Mouse (Mus musculus): ENCODE data around the gene Atf5. TPM values are rescaled to one million over a fixed set of nuclear protein-coding genes. Genes with fewer than 3 reads are reported as not detected.

The Atf5 gene
- polyA plus RNA-seq, 1 experiment from 2014 or later: 5.4 TPM

GRCm38 (mm10) chr7:44790066-44790465 is 26.4 kb downstream of the Atf5 start:
- no peak for ATAC-seq
- Histone ChIP-seq H3K9ac (replicated peaks) (no peak overlapping the region), H3K9me3 (0 out of 2 replicates have a peak, but pooled peaks cover 6% of the 10 kb centered on the region), H3K27ac (no peak overlapping the region), H3K4me1 (replicated peaks) (no peaks in the 10 kb centered on the region), H3K27me3 (no peaks in the 10 kb centered on the region), H3K4me2 (replicated peaks) (no peak overlapping the region), H3K36me3 (no peaks in the 10 kb centered on the region), H3K4me3 (replicated peaks) (no peak overlapping the region)
- 66% methylated on average over 4 of the region's 4 CpGs for WGBS

GRCm38 (mm10) chr7:44789531-44789930 is 26.9 kb downstream of the Atf5 start:
- H3K9me3 ChIP-seq: 0 out of 2 replicates have a peak, but pooled peaks cover 6% of the 10 kb centered on the region
- H3K4me2 ChIP-seq (replicated peaks): no peak overlapping the region
- H3K27me3 ChIP-seq: no peaks in the 10 kb centered on the region
- H3K27ac ChIP-seq: no peak overlapping the region
- no peak overlapping the region for H3K9ac ChIP-seq (replicated peaks)
- H3K36me3 ChIP-seq: no peaks in the 10 kb centered on the region
- H3K4me3 ChIP-seq (replicated peaks): no peak overlapping the region
- 80% methylated on average over 3 of the region's 3 CpGs for WGBS
- no peaks in the 10 kb centered on the region for H3K4me1 ChIP-seq (replicated peaks)
- no peak for ATAC-seq

GRCm38 (mm10) chr7:44780101-44780500 is 36.4 kb downstream of the Atf5 start:
- Histone ChIP-seq H3K4me1 (replicated peaks) (no peaks in the 10 kb centered on the region), H3K36me3 (peaks cover 28% of the 10 kb centered on the region), H3K27ac (no peak overlapping the region), H3K9me3 (no peaks in the 10 kb centered on the region), H3K4me2 (replicated peaks) (no peak overlapping the region), H3K4me3 (replicated peaks) (no peak overlapping the region), H3K27me3 (no peaks in the 10 kb centered on the region), H3K9ac (replicated peaks) (no peak overlapping the region)
- ATAC-seq: no peak
- 91% methylated on average over 8 of the region's 8 CpGs for WGBS

GRCm38 (mm10) chr7:44776849-44777498 is 39.5 kb downstream of the Atf5 start:
- H3K9ac ChIP-seq (replicated peaks): no peak overlapping the region
- no peak overlapping the region for H3K27ac ChIP-seq
- ATAC-seq: no peak
- no peaks in the 10 kb centered on the region for H3K27me3 ChIP-seq
- no peak overlapping the region for H3K4me2 ChIP-seq (replicated peaks)
- H3K4me1 ChIP-seq (replicated peaks): no peaks in the 10 kb centered on the region
- H3K4me3 ChIP-seq (replicated peaks): no peak overlapping the region
- no peaks in the 10 kb centered on the region for H3K9me3 ChIP-seq
- peaks cover 55% of the 10 kb centered on the region for H3K36me3 ChIP-seq
- 93% methylated on average over 9 of the region's 9 CpGs for WGBS

- Histone ChIP-seq H3K9ac (replicated peaks) (no peak overlapping the region), H3K4me1 (replicated peaks) (no peaks in the 10 kb centered on the region), H3K9me3 (no peaks in the 10 kb centered on the region), H3K4me3 (replicated peaks) (no peak overlapping the region), H3K4me2 (replicated peaks) (no peak overlapping the region), H3K36me3 (peaks cover 88% of the 10 kb centered on the region), H3K27ac (no peak overlapping the region), H3K27me3 (no peaks in the 10 kb centered on the region)
- ATAC-seq: no peak
- 89% methylated on average over 8 of the region's 8 CpGs for WGBS
Measured at GRCm38 (mm10) chr7:44772591-44773204, 43.8 kb downstream of the Atf5 start.

DNA sequence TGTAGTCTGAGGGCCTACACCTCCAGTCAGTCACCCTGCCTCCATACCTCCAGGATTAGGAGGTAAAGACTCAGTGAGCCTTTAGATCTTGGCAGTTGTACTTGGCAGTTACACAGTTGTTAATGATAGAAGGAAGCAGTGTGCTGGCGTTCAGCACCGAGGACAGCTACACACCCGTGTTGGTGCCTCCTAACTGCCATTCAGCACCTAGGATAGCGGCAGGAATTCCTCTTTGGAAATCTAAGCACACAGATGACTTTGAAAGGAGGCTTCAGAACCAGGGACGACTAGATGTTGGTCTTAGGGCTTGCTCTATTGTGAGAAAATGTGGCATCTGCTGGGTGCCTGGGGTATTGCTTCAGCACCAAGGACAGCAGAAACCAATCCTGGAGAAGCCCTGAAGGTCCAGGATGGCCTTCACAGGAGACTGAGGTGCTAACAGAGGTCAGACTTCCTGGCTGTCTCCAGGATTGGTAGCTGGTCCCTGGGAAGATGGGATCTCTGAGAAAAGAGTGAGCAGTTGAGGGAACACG is 46.3 kb downstream of the Atf5 start:
- Histone ChIP-seq H3K27ac (no peak overlapping the region), H3K4me3 (replicated peaks) (no peak overlapping the region), H3K9ac (replicated peaks) (no peak overlapping the region; the same call in 1 of the 2 replicates), H3K9me3 (no peaks in the 10 kb centered on the region), H3K27me3 (no peaks in the 10 kb centered on the region), H3K36me3 (peaks cover 93% of the 10 kb centered on the region), H3K4me1 (replicated peaks) (no peaks in the 10 kb centered on the region), H3K4me2 (replicated peaks) (no peak overlapping the region)
- 20% methylated on average over 6 of the region's 6 CpGs for WGBS
- ATAC-seq: no peak

DNA sequence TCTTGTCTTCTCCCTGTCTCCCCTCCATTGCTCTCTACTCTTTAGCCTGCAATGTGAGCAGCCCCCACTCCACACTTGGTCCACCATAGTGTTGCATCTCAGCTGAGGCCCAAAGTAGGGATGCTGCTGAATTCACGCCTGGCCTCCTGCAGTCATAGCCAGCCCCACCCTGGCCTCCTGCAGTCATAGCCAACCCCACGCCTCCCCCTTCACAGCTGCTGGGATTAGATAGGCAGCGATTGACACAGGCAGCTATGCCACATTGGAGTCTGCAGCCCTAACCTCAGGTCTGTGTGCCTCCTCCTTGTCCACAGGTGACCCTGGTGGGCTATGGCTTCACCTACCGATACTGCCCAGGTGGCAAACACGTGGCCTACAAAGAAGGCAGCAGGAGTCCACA is 48.3 kb downstream of the Atf5 start:
- Histone ChIP-seq H3K9ac (replicated peaks) (no peak overlapping the region), H3K4me2 (replicated peaks) (no peak overlapping the region), H3K4me3 (replicated peaks) (no peak overlapping the region), H3K4me1 (replicated peaks) (no peaks in the 10 kb centered on the region), H3K9me3 (no peaks in the 10 kb centered on the region), H3K27me3 (no peaks in the 10 kb centered on the region), H3K27ac (no peak overlapping the region), H3K36me3 (peaks cover 93% of the 10 kb centered on the region)
- ATAC-seq: no peak
- 86% methylated on average over 5 of the region's 5 CpGs for WGBS

MicroRNAs within 50 kb of the gene (microRNA counts, 519-probe panel; counts per million panel counts)
- 110 counts per million, percentile 56 among the panel's probes with 10 or more counts for microRNA mmu-miR-707

Small RNA genes within 50 kb of the gene (microRNA-seq; reads per million reads assigned to microRNA genes)
- gene Mir707: not detected

Other genes starting within 250 kb of the Atf5 start
- 0.64 and 1.3 TPM in 2 replicates for gene Napsa, start 244.3 kb downstream of the Atf5 start, polyA plus RNA-seq (2015; fragmentation: Nextera tagmentation; extraction: Ambion mirVana)
- gene Kcnc3, start 226.0 kb downstream of the Atf5 start, polyA plus RNA-seq (2015; fragmentation: Nextera tagmentation; extraction: Ambion mirVana): 3.7 and 4.4 TPM in 2 replicates
- 0.84 and 1.2 TPM in 2 replicates for gene Myh14, start 145.8 kb downstream of the Atf5 start, polyA plus RNA-seq (2015; fragmentation: Nextera tagmentation; extraction: Ambion mirVana)
- gene Izumo2, start 107.9 kb downstream of the Atf5 start, polyA plus RNA-seq (2015; fragmentation: Nextera tagmentation; extraction: Ambion mirVana): not detected in 2 replicates
- gene Vrk3, start 68.2 kb downstream of the Atf5 start, polyA plus RNA-seq (2015; fragmentation: Nextera tagmentation; extraction: Ambion mirVana): 33.9 and 35.2 TPM in 2 replicates
- gene Zfp473, start 65.6 kb downstream of the Atf5 start, polyA plus RNA-seq (2015; fragmentation: Nextera tagmentation; extraction: Ambion mirVana): 1.2 and 1.4 TPM in 2 replicates
- 55.7 and 61.3 TPM in 2 replicates for gene Nup62, start 570 bp downstream of the Atf5 start, polyA plus RNA-seq (2015; fragmentation: Nextera tagmentation; extraction: Ambion mirVana)
- gene Il4i1, start 271 bp downstream of the Atf5 start, polyA plus RNA-seq (2015; fragmentation: Nextera tagmentation; extraction: Ambion mirVana): 2.0 and 2.1 TPM in 2 replicates
- 78.9 and 88.2 TPM in 2 replicates for gene Akt1s1, start 32.3 kb upstream of the Atf5 start, polyA plus RNA-seq (2015; fragmentation: Nextera tagmentation; extraction: Ambion mirVana)
- 109 and 110 TPM in 2 replicates for gene Tbc1d17, start 32.4 kb upstream of the Atf5 start, polyA plus RNA-seq (2015; fragmentation: Nextera tagmentation; extraction: Ambion mirVana)
- gene Pnkp, start 40.5 kb upstream of the Atf5 start, polyA plus RNA-seq (2015; fragmentation: Nextera tagmentation; extraction: Ambion mirVana): 32.3 and 38.5 TPM in 2 replicates
- 524 and 584 TPM in 2 replicates for gene Ptov1, start 53.1 kb upstream of the Atf5 start, polyA plus RNA-seq (2015; fragmentation: Nextera tagmentation; extraction: Ambion mirVana)
- gene Med25, start 76.1 kb upstream of the Atf5 start, polyA plus RNA-seq (2015; fragmentation: Nextera tagmentation; extraction: Ambion mirVana): 151 and 162 TPM in 2 replicates
- gene Fuz, start 79.4 kb upstream of the Atf5 start, polyA plus RNA-seq (2015; fragmentation: Nextera tagmentation; extraction: Ambion mirVana): 24.2 and 26.9 TPM in 2 replicates
- 98.1 and 98.6 TPM in 2 replicates for gene Ap2a1, start 112.8 kb upstream of the Atf5 start, polyA plus RNA-seq (2015; fragmentation: Nextera tagmentation; extraction: Ambion mirVana)
- 0.17 TPM in 1 of 2 replicates, not detected in the other for gene Tsks, start 126.5 kb upstream of the Atf5 start, polyA plus RNA-seq (2015; fragmentation: Nextera tagmentation; extraction: Ambion mirVana)
- gene Cpt1c, start 158.2 kb upstream of the Atf5 start, polyA plus RNA-seq (2015; fragmentation: Nextera tagmentation; extraction: Ambion mirVana): 47.0 and 56.0 TPM in 2 replicates
- 784 and 789 TPM in 2 replicates for gene Prmt1, start 169.9 kb upstream of the Atf5 start, polyA plus RNA-seq (2015; fragmentation: Nextera tagmentation; extraction: Ambion mirVana)
- 63.0 and 70.7 TPM in 2 replicates for gene Irf3, start 181.0 kb upstream of the Atf5 start, polyA plus RNA-seq (2015; fragmentation: Nextera tagmentation; extraction: Ambion mirVana)
- 21.3 and 21.6 TPM in 2 replicates for gene Bcl2l12, start 182.1 kb upstream of the Atf5 start, polyA plus RNA-seq (2015; fragmentation: Nextera tagmentation; extraction: Ambion mirVana)
- gene Scaf1, start 199.7 kb upstream of the Atf5 start, polyA plus RNA-seq (2015; fragmentation: Nextera tagmentation; extraction: Ambion mirVana): 38.1 and 47.7 TPM in 2 replicates
- 8.4 and 9.6 TPM in 2 replicates for gene Rras, start 201.3 kb upstream of the Atf5 start, polyA plus RNA-seq (2015; fragmentation: Nextera tagmentation; extraction: Ambion mirVana)
- gene Prr12, start 236.2 kb upstream of the Atf5 start, polyA plus RNA-seq (2015; fragmentation: Nextera tagmentation; extraction: Ambion mirVana): 14.0 and 17.0 TPM in 2 replicates
- gene Nosip, start 245.8 kb upstream of the Atf5 start, polyA plus RNA-seq (2015; fragmentation: Nextera tagmentation; extraction: Ambion mirVana): 56.5 and 61.8 TPM in 2 replicates
- 13.2 and 14.5 TPM in 2 replicates for gene Prrg2, start 246.0 kb upstream of the Atf5 start, polyA plus RNA-seq (2015; fragmentation: Nextera tagmentation; extraction: Ambion mirVana)